Mouse (Mus musculus) liver, postnatal 0 days (tissue): ENCODE results near the gene Gm49450.

ENCODE experiments used
- CTCF ChIP-seq: sonication (generic); IDR thresholded peaks from 2 replicates; pipeline ENCODE4 v1.5.1; 2016; ENCODE audit warnings: antibody characterized with exemption, low read depth
- EP300 ChIP-seq: IDR thresholded peaks from 2 replicates; pipeline ENCODE4 v1.6.1; 2016; ENCODE audit warnings: antibody characterized with exemption, low read depth, mild to moderate bottlenecking

DNA sequence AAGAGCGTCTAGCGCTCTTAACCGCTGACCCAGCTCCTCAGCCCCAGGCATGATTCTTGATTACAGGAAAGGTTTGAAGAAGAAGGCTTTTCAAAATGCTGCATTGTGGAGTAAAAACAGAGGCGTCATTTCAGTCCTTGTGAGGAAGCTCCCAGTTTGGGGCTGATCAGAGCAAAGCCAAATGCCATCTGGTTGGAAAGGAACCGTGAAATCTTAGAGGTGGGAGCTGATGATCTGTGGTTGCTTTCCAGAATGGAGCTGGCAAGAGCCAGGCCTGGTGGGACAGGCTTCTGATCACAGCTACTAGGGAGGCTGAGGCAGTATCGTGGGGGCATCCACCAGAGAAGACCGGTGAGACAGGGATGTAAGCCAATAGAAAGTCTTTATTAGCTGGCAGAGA, 43.5 kb upstream of the Gm49450 start:
- TF ChIP-seq CTCF (no peak), EP300 (no peak)
